Mouse (Mus musculus) CH12.LX (cell line): ENCODE measurements at regions not wholly inside any gene's neighbourhood (a gene's known extent, or its start where the extent isn't known, plus 50 kb on each side); places are given as distances from the start of the nearest gene placed in this dataset.
A peak's percentile ranks its signal among the peaks of the same experiment; 100 is the strongest.

Experiments used
- CHD2 ChIP-seq: IDR thresholded peaks from 2 replicates; pipeline ENCODE4 v1.6.1; 2011; ENCODE audit warnings: low read length, improper control_type of control experiment
- CTCF ChIP-seq, 2 experiments: IDR thresholded peaks in 1 of 2; conservative IDR thresholded peaks in 1 of 2; 2 replicates each; pipeline ENCODE4 v1.5.1; 2011 to 2012; ENCODE audit warnings: low read depth in 2 of 2, low read length in 2 of 2, improper control_type of control experiment in 1 of 2, inconsistent platforms in 1 of 2, mild to moderate bottlenecking in 1 of 2, moderate library complexity in 1 of 2
- E2F4 ChIP-seq: IDR thresholded peaks from 2 replicates; pipeline ENCODE4 v1.6.1; 2011; ENCODE audit warnings: low read depth, low read length, improper control_type of control experiment; ENCODE audit not compliant: insufficient replicate concordance
- EP300 ChIP-seq: IDR thresholded peaks from 2 replicates; pipeline ENCODE4 v1.6.1; 2011; ENCODE audit warnings: low read length, improper control_type of control experiment
- ETS1 ChIP-seq: conservative IDR thresholded peaks from 2 replicates; pipeline ENCODE4 v1.6.1; 2012; ENCODE audit warnings: low read depth, mild to moderate bottlenecking, inconsistent platforms, low read length, improper control_type of control experiment, moderate library complexity
- IRF4 ChIP-seq: IDR thresholded peaks from 2 replicates; pipeline ENCODE4 v1.6.1; 2014; ENCODE audit warnings: low read depth, mild to moderate bottlenecking, inconsistent platforms, low read length, improper control_type of control experiment
- MAX ChIP-seq: IDR thresholded peaks from 2 replicates; pipeline ENCODE4 v1.6.1; 2011; ENCODE audit warnings: low read length, improper control_type of control experiment
- MEF2A ChIP-seq: IDR thresholded peaks from 2 replicates; pipeline ENCODE4 v1.6.1; 2014; ENCODE audit warnings: low read depth, mild to moderate bottlenecking, inconsistent platforms, low read length, improper control_type of control experiment, borderline replicate concordance
- MXI1 ChIP-seq: IDR thresholded peaks from 2 replicates; pipeline ENCODE4 v1.6.1; 2011; ENCODE audit warnings: mild to moderate bottlenecking, low read depth, low read length, improper control_type of control experiment
- POLR2A ChIP-seq: IDR thresholded peaks from 2 replicates; pipeline ENCODE4 v1.6.1; 2011; ENCODE audit warnings: low read depth, mild to moderate bottlenecking, improper control_type of control experiment, low read length
- SMC3 ChIP-seq: IDR thresholded peaks from 2 replicates; pipeline ENCODE4 v1.6.1; 2011; ENCODE audit warnings: low read depth, low read length, improper control_type of control experiment
- ZC3H11A ChIP-seq: IDR thresholded peaks from 2 replicates; pipeline ENCODE4 v1.6.1; 2012; ENCODE audit warnings: low read depth, mild to moderate bottlenecking, inconsistent platforms, low read length, improper control_type of control experiment

- TF ChIP-seq MXI1: 0 out of 2 replicates have a peak, but pooled peaks have one; percentile 3
- TF ChIP-seq CTCF (conservative IDR thresholded peaks at IDR 0.05 in 1 of 2, IDR thresholded peaks at IDR 0.05 in 1 of 2; ENCODE audit: low read depth in 2 of 2, low read length in 2 of 2): no peak
- TF ChIP-seq POLR2A: no peak
- TF ChIP-seq EP300: no peak
- no peak for TF ChIP-seq ZC3H11A
- no peak for TF ChIP-seq SMC3
- TF ChIP-seq E2F4: no peak
- TF ChIP-seq IRF4: 0 out of 2 replicates have a peak, but pooled peaks have one; percentile 33
- TF ChIP-seq MAX: no peak
- TF ChIP-seq CHD2: no peak
- TF ChIP-seq MEF2A: no peak
- no peak for TF ChIP-seq ETS1
Measured at GRCm38 (mm10) chr13:107568701-107569121, 475.5 kb upstream of the Smim15 start.
